Mouse (Mus musculus) testis, adult 2 months (tissue): ENCODE data around the gene 1810010D01Rik.

Source experiments
- CTCF ChIP-seq: fragments of 200-500 bp; IDR thresholded peaks from 2 replicates; pipeline ENCODE4 v1.5.1; 2012; ENCODE audit warnings: low read depth, mild to moderate bottlenecking, inconsistent platforms, low read length, moderate library complexity; ENCODE audit not compliant: control insufficient read depth, insufficient read depth, insufficient replicate concordance
- POLR2A ChIP-seq: fragments of 200-500 bp; IDR thresholded peaks from 2 replicates; pipeline ENCODE4 v1.6.1; 2012; ENCODE audit warnings: low read depth, mild to moderate bottlenecking, inconsistent platforms, low read length, moderate library complexity; ENCODE audit not compliant: control insufficient read depth

DNA sequence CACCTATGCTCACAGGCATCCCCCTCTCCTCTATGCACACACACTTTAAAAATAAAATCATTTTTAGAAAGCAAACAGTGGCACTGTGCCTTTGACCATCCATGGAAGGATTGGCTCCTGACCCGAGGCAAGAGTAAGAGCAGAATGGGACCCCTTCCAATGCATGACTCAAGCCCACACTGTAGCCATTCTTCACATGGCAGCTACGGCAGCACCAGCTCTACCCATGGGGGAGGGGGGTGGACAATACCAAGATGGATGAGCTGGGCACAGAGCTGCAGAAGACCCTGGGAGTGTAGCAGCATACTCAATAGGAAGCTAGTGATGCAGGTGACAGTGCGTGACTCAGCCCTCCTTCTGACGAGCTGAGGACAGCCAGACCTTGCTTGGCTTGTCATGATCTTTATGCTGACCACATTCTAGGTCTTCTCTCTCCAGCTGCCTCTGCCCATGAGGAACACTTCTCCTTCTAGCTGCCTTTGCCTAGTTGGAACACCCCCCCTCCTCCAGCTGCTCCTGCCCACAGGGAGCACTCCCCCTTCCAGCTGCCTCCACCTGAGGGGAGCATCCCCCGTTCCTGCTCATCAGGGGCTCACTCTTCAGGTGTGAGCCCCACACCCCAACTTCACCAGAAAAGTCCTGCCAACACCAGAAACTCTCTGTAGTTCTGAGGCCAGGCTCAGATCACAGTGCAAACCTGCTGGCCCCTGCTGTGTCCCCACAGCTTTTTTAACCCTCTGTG, 12.6 kb downstream of the 1810010D01Rik start:
- TF ChIP-seq POLR2A (no peak), CTCF (no peak)
